Mouse (Mus musculus) left cerebral cortex, postnatal 25 days (tissue): ENCODE data around the gene Cox7a2. TPM values are rescaled to one million over a fixed set of nuclear protein-coding genes. Genes with fewer than 3 reads are reported as not detected.

ENCODE experiments used
- DNase-seq, 2 experiments: peaks; one replicate each; pipeline ENCODE4 v3.0.0; 2022; ENCODE audit warnings: low spot score in 2 of 2, mixed read lengths in 1 of 2
- intact Hi-C: fragments of 180-260 bp; cut with DNase I; formaldehyde crosslinking; loops from one replicate; pipeline ENCODE4 v1.15.1; 2025
- total RNA-seq, 2 experiments: library from RNA; stranded (reverse); gene quantifications; 2 replicates each; pipeline ENCODE4 v1.2.3; 2021

Cox7a2 gene
- 100 to 1,000 TPM; 397 to 417 TPM for total RNA-seq

DNA sequence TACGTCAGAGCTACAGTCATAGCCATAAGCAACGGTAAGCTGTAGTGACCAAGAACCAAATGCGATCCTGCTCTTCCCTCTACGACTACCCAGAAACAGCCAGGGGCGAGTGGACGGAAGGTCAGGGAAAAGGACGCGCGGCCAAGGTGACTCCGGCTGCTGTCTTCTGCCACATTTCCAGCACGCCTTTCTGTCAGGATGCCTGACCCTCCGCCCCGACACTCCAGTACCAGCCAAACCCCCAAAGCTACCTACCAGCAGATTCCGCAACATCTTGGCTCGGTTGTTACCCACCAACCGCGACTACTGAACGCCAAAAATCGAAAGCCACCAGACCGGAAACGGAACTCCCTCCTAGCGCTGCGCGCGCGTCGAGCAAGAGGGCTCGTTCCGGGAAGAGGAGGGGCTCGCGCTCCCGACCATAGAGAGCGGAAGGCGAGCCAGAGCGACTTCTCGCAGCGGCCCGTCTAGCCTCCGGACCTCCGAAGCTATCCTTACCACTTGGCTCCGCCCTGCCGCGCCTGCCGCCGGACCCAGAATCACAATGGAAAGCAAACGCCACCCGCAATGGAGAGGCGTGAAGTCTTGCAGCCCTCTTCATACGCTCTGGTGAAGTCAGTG, at the start of gene Cox7a2:
Cox7a2 (minus strand) TSS at position 494 of the 621 bp plus-strand sequence.
- peak; percentile 93 to 96 for DNase-seq
- intact Hi-C loops = loop anchor here (1.0 kb wide), 1 partner anchor 34 kb away; the partner anchor contains the start of gene Tmem30a

DNA sequence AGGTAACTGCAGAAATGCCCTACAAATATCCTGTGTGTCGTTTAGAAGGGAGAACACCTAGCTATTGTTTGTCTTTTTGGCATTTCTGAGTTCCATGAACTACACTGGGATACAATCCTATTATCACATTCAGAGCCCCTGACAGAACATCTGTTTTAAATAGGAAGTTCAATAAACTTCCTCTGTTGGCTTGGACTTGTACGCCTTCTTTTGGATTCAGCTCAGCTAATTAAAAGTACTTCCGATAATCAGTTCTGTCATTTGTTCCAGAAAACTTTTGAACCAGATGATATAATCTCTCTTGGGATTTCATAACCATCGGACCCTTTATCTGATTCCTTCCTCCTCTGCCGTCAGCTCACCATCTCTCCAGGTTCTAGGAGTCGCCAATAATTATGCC, 49.7 kb upstream of the Cox7a2 start:
- intact Hi-C loops = no loop called here
- no peak for DNase-seq

DNA sequence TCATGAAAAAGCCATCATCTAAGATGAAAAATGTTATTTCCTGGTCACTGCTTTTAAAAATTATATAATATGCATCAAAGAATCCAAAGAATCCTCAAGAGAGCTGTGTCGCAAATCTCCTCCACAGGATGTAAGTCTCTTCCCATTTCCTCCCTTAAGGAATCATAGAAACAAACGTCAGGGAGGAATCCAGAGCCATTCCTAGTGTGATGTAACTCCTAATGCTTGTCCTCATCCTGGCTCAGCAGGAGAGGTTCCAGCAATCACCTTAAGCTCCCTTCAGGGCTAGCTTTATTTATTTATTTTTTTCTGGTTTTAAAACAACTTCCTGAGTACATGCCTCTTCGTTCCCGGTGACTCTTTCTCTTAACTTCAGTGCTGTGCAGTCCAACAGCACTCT, 47.5 kb upstream of the Cox7a2 start:
- intact Hi-C loops = no loop called here
- DNase-seq = no peak

DNA sequence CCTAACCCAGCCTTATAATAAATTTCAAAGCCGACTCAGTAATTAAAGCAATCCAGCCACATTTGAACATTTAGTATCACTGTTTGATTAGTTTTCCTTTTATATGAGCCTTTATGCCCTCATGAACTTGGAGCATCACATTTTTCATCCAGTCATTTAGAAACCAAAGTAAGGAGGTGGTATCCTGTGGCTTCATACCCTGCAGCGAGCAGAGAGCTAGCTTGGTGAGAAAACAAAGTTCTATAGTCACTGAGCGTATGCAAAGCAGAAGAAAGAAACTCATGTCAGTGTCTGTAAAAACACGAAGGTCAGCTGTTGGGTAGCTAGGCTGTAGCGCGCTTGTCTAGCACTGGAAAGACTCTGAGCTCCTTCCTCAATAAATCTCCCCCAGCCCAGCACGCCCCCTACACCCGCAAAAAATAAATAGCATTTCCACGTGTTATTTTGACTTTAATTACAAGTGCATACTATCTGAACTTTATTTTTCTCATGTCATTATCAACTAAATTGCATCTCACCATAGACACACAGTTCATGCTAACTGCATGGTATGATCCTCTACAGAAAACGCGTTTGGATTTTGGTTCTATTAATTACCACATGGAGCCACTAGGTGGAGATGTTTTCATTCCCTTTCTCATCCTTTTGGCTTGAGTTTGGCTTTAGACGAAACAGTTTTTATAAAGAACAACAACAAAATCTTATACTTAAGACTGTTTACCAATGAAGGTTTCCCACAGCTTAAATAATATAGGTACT, 46.8 kb upstream of the Cox7a2 start:
- intact Hi-C loops = loop anchor here (1.0 kb wide), 1 partner anchor 196 kb away; no protein-coding TSS in a partner anchor
- peak; percentile 32 to 66 for DNase-seq

- DNase-seq = no peak
- intact Hi-C loops = no loop called here
Observed at GRCm38 (mm10) chr9:79805426-79805825, 45.7 kb upstream of the Cox7a2 start.

DNA sequence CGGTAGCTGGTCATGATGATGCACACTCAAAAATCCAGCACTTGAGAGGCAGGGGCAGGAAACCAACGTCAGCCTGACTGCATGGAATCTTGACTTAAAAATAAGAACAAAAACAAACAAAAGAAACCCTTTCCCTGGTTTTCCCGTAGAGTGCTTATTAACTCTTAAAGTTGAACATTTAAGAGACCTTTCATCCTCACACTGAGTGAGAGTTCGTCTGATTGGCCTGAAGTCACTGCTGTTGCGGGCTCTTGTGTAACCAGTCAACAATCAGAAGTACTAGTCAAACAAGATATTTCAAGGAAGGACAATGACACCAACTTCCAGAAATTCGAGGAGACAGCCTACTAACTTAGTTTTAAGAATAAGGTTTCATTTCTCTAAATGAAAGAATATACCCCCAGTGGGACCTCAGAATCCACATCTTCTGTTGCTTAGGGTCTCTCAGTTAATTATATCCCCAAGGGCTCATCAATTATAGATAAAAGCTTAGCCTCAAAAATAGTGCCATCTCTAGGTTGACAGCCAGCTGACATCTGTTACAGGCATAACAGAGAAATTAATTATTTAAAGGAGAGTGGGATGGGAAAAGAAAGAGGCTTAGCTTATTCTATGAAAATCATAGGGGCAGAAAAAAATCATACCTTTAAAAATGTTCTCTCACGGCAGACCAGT, 36.9 kb upstream of the Cox7a2 start:
- intact Hi-C loops = no loop called here

GRCm38 (mm10) chr9:79795076-79795475, 35.4 kb upstream of the Cox7a2 start:
- intact Hi-C loops = no loop called here
- DNase-seq = no peak

More for the DNA sequence above, 36.9 kb upstream of the Cox7a2 start:
- no peak for DNase-seq

GRCm38 (mm10) chr9:79792841-79793835, 33.5 kb upstream of the Cox7a2 start, which contains the start of gene Tmem30a:
Gene Tmem30a, minus strand, starts transcription at chr9:79793507.
- intact Hi-C loops = loop anchor here (1.0 kb wide), 2 partner anchors 34 to 274 kb away; partner anchors contain the start of gene Cox7a2
- DNase-seq = peak; percentile 94 to 98

DNA sequence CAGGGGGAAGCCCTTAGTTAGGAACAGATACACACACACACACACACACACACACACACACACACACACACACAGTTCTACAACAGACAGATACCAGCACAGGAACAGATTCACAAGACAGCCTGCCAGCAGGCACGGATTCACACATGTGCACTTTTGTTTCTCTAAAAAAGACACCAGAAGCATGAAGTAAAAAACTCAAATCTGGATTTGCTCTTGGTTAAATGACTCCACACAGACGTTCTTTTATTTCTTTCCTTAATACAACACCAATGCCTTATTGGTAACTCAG, 26.1 kb upstream of the Cox7a2 start:
- DNase-seq = peak; percentile 20 to 42
- intact Hi-C loops = no loop called here

DNA sequence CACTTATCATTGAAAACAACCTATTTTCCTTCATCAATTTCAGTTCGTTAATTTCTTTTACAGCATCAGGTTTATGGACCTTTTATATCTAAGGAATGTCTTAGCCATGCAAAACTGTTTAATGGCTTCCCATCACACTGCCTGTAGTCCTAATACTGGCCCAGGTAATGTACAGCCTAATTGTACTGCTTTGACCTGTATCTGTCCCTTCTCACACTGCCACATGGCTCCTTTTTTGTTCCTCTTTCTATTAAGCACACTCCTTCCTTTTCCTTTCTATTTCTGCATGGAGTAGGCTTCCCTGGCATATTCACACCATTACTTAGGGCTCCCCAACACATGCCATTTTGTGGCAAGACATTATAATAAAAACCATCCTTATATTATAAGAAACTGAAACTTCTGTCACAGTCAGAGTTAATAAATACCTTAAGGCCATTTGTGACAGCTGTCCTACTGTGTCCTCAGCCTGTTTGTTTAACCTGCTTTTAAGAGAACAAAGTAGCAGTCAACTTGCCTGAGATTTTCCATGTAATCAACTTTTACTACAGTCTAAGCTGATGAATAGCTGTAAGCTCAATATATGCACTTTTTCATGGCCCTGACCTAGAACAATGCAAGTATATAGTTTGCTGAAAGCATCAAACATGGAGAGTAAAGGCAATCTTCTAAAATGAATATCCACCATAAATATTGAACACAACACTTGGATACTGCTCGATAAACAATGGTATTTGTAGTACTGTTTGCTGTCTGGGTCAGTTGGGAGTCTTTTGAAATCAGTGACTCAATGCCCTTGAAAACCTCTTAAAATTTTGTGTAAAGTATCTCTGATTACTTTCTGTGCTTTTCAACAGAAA, 25.5 kb upstream of the Cox7a2 start:
- DNase-seq = no peak
- intact Hi-C loops = no loop called here

DNA sequence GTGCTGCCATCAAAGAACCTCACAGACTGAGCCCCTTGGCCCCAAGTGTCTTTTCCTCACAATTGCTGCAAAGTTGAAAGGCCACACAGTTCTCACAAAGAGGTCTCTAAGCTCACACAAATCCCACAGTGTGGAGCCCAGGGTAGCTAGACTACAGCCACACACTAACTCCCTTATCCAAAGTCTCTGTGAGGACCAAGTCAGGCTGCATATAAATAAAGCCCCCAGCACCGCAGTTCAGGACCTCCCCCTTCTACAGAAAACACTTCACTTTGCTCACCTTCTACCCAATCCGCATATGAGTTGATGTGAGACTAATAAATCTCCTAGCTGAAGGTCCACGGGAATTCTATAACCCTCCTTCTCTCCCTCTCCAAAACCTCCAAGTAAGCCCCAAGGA, 24.8 kb upstream of the Cox7a2 start:
- intact Hi-C loops = no loop called here
- DNase-seq = no peak

GRCm38 (mm10) chr9:79779354-79779753, 19.7 kb upstream of the Cox7a2 start:
- intact Hi-C loops = no loop called here
- peak in 1 of 2 experiments; percentile 14 for DNase-seq

- no peak for DNase-seq
- intact Hi-C loops = no loop called here
Observed at GRCm38 (mm10) chr9:79766991-79767545, 7.4 kb upstream of the Cox7a2 start.

DNA sequence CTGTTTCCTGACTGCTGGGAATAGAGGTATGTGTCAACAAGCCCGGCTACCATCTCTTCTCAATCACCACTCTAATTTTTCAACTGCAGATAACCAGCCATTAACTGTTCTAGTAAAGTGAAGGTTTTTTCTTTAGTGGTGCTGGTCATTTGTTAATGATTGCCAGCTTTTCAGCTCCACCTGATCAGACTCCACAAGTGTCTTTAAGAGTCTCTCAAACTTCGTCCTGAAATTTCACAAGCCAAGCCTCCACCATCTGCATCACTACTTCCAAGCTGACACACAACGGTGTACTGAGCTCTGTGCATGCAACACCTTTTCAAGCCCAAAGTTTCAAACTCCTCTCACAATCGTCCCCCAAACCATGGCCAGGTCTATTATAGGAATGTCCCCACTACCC, 5.7 kb upstream of the Cox7a2 start:
- no peak for DNase-seq
- intact Hi-C loops = no loop called here

DNA sequence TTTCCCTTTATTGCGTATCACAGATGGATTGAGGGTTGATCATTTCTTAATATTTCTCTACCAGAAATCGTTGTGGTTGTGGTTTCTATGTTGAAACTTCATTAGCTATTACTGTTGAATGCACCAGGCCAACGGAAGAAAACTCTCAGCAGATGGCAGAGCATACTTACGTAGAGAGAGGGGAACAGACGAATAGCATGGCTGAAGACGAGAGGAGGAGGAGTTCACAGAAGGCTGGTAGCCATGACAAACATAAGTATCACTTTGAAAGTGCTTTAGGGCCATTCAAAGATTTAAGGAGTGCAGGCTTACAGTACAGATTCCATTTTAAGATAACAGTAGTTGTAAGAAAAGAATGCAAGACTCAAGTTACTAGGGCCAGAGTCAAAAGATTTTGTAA, 2.8 kb upstream of the Cox7a2 start:
- DNase-seq = no peak
- intact Hi-C loops = no loop called here

GRCm38 (mm10) chr9:79760076-79760475, 398 bp upstream of the Cox7a2 start:
- intact Hi-C loops = no loop called here

GRCm38 (mm10) chr9:79755311-79755710, 4.4 kb downstream of the Cox7a2 start:
- intact Hi-C loops = no loop called here
- no peak for DNase-seq

More at GRCm38 (mm10) chr9:79760076-79760475, 398 bp upstream of the Cox7a2 start:
- DNase-seq = no peak

DNA sequence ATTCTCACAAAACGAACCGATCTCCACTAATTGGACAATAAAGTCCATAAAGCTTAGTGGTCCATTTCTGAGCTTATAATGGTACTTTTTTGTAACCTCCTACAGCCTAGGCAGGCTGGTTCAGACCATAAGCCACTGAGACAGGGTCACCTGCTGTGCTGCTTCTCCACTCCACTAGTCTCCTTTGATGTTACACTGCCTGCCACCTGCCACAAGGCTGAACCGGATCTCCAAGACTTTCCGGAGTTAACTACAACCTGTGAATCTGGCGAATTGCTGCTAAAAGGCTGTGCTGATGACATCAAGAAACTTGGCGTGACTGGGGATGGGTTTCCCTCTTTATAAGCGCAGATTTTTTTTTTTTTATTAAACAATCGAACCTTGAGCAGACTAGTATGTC, 7.8 kb downstream of the Cox7a2 start:
- no peak for DNase-seq
- intact Hi-C loops = no loop called here
